Mouse (Mus musculus): ENCODE measurements around the gene Myh11.
A peak's percentile ranks its signal among the peaks of the same experiment; 100 is the strongest.

Myh11 gene

GRCm38 (mm10) chr16:14291223-14291622 is at the start of gene Myh11:
Gene Myh11 (minus strand): TSS chr16:14291372.
- TF ChIP-seq GATA4 (IDR thresholded peaks at IDR 0.05; ENCODE audit: insufficient replicate concordance, low read length), result peak; percentile 63; the same call in 1 of the 2 replicates

DNA sequence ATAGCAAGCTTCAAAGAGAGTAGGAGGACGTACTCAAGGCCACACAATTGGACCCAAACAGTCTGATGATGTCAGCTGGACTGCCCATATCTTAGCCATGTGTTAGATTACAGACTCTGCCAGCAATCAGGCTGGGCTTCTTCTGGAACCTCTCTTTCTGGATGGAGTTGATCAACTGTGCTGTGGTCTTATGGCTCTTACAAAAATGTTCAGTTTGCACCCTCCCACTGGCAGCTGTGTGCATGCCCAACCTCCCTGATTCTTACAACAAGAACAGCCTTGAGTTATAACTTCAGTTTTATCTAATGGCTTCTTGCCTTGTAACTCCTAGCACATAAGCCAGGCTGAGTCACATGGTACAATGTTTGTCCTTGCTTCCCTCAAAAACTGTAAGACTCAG is 37.0 kb upstream of the Myh11 start:
- TF ChIP-seq GATA4 (IDR thresholded peaks at IDR 0.05; ENCODE audit: insufficient replicate concordance, low read length), result no peak

GRCm38 (mm10) chr16:14320494-14320893 is 29.3 kb upstream of the Myh11 start:
- no peak for TF ChIP-seq GATA4 (IDR thresholded peaks at IDR 0.05; ENCODE audit: insufficient replicate concordance, low read length)

DNA sequence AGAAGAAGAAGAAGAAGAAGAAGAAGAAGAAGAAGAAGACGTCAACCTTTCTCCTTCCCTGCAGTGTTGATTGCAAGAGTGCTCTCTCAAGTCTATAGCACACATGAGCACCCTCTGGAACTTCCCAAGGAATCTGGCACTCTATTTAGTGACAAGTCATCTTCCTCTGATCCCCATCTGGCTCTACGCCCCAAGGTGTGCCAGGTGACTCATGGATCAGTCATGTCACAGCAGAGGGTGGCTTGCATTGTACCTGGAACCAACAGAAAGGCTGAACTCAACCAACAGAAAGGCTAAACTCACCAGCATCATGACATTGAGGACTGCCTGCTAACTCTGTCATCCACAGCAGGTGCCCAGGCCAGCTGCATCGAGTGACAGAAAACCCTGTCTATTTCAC is 28.5 kb upstream of the Myh11 start:
- no peak for TF ChIP-seq GATA4 (IDR thresholded peaks at IDR 0.05; ENCODE audit: insufficient replicate concordance, low read length)

DNA sequence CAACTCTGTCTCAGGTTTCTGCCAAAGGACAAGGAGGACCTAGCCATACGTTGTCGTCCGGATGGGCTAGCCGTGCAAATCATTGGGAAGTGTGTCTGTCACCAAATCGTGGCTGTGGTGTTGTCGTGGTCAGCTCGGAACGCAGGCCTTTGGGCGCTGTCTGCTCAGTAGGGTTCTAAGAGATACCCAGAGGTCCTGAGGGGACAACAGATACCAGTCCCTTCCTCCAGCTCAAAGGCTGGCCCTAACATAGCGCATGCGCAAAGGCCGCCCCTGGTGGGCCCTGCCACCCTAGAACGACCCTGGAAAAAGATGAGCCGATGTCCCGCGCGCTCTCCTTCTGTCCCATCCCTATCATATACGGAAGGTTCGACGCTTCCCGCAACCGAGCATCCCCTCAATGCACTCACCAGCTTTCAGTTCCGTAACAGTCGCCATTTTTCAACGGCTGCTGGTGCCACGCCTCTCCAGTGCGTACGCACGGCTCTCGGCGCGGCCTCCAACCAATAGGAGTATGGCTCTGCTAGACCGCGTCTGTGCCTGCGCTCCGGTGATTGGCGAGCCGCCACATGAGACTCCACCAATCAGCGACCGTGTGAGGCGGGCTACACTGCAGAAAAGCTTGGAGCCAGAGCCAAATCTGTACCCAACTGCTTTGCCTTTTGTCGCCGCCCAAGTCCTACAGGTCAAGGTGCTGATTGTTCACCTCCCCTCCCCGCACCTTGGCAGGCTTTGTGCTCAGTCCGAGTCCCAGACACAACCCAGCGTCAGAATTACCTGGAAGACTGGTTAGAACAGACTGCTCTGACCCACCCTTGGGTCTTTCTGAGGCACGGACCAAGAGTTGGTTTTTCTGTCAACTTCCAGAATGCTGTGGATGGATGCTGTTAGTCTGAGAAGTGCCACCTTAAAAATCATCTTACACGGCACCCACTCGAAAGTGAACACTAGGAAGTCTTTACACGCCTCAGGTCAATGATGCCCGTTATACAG is 26.0 kb upstream of the Myh11 start, which contains the start of gene Fopnl:
Gene Fopnl (minus strand): TSS at position 522 of the 993 bp plus-strand sequence.
- TF ChIP-seq GATA4 (IDR thresholded peaks at IDR 0.05; ENCODE audit: insufficient replicate concordance, low read length), result no peak; the same call in 1 of the 2 replicates

DNA sequence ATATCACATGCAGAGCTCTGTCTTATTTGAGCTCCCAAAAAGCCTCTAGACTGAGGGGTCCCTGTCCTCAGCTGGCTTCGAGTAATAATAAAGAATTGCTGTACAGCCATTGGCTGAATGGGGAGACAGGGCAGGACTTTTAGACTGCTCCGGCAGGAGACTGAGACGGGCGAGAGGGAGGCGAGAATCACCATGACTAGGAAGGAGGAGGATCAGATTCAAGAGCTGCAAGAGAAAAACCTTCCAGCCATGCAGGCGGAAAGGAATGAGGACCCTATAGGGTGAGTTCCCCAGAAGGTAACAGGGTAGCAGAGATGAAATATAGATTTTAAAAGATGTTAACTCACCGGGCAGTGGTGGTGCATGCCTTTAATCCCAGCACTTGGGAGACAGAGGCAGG is 21.7 kb upstream of the Myh11 start:
- no peak for TF ChIP-seq GATA4 (IDR thresholded peaks at IDR 0.05; ENCODE audit: insufficient replicate concordance, low read length)

DNA sequence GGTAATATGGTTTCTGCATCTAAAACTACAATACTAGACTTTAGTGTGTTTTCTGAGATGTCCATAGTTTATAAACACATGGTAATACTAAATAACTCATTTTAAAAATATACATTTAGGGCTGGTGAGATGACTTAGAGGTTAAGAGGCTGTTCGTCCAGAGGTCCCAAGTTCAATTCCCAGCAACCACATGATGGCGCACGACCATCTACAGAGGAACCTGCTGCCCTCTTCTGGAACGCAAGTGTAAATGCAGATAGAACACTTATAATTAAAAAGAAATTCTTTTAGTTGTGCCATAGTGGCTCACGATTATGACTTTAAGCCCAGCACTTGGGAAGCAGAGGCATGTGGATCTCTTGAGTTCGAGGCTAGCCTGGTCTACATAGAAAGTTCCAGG is 20.2 kb upstream of the Myh11 start:
- no peak for TF ChIP-seq GATA4 (IDR thresholded peaks at IDR 0.05; ENCODE audit: insufficient replicate concordance, low read length)

- TF ChIP-seq GATA4 (IDR thresholded peaks at IDR 0.05; ENCODE audit: insufficient replicate concordance, low read length), result no peak
Measured at GRCm38 (mm10) chr16:14309833-14310232, 18.7 kb upstream of the Myh11 start.

- TF ChIP-seq GATA4 (IDR thresholded peaks at IDR 0.05; ENCODE audit: insufficient replicate concordance, low read length), result no peak
Measured at GRCm38 (mm10) chr16:14308245-14309073, 17.3 kb upstream of the Myh11 start.

DNA sequence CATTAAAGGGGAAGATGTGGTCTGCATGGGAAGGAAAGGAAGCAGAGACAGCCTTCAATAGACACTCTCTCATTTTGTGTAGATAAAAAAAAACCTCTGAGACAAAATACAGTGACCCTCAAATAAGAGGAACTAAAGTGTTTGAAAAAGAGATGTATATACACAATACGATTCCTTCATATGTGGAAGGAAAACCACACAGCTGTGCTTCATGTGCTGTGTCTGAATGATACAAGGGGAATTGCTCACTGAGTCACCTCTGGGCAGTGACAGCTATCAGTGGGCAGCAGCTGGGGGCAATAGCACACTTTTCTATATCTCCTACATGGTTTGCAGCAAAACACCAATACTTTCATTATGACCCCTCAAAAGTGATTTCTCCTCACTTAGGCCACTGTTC is 16.2 kb upstream of the Myh11 start:
- no peak for TF ChIP-seq GATA4 (IDR thresholded peaks at IDR 0.05; ENCODE audit: insufficient replicate concordance, low read length)

DNA sequence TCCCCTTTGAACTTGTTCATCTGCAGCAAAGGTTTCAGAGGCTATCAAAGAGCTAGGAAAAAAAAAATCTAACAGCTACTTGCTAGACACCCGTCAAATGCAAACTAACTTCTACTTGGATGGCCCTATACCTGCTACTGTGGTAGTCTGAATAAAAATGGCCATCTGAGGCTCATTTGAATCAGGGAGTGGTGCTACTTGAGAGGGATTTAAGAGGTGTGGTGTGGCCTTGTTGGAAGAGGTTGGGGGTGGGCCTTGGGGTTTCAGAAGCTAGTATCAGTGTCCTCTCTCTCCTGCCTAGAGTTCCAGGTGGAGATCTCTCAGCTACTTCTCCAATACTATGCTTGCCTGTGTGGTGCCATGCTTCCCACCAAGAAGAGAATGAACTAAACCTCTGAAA is 15.3 kb upstream of the Myh11 start:
- TF ChIP-seq GATA4 (IDR thresholded peaks at IDR 0.05; ENCODE audit: insufficient replicate concordance, low read length), result no peak

GRCm38 (mm10) chr16:14304791-14305190 is 13.6 kb upstream of the Myh11 start:
- TF ChIP-seq GATA4 (IDR thresholded peaks at IDR 0.05; ENCODE audit: insufficient replicate concordance, low read length), result no peak

GRCm38 (mm10) chr16:14303676-14304075 is 12.5 kb upstream of the Myh11 start:
- no peak for TF ChIP-seq GATA4 (IDR thresholded peaks at IDR 0.05; ENCODE audit: insufficient replicate concordance, low read length)

GRCm38 (mm10) chr16:14303148-14303547 is 12.0 kb upstream of the Myh11 start:
- no peak for TF ChIP-seq GATA4 (IDR thresholded peaks at IDR 0.05; ENCODE audit: insufficient replicate concordance, low read length)

- no peak for TF ChIP-seq GATA4 (IDR thresholded peaks at IDR 0.05; ENCODE audit: insufficient replicate concordance, low read length)
Measured at GRCm38 (mm10) chr16:14298461-14298860, 7.3 kb upstream of the Myh11 start.

GRCm38 (mm10) chr16:14297746-14298145 is 6.6 kb upstream of the Myh11 start:
- TF ChIP-seq GATA4 (IDR thresholded peaks at IDR 0.05; ENCODE audit: insufficient replicate concordance, low read length), result no peak

Measured in liver, adult (tissue).